ENCODE assay signal across 9 mouse cellular contexts in the genomic region with DNA sequence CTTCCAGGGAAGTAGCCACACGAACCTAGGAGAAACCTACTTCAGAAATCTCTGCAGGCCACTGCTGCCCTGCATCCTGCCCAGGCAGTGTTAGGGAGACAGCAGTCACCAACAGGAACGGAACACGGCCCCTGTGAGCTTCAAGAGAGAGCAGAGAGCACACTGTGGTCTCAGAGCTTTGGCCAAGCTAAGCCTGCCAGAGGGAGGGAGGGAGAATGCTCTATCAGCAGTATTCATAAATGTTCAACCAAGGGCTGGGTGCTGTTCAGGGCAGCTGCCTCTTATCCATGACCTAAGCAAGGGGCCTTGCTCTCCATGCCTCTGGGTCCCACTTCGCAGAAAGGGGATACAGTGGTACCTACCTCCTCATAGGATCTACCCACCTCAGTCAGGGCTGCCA. TPM values are rescaled to one million over a fixed set of nuclear protein-coding genes. Genes with fewer than 3 reads are reported as not detected.
A peak's percentile ranks its signal among the peaks of the same experiment; 100 is the strongest.
DNase-seq lines count a peak whose midpoint lies in the region; ATAC-seq and TF ChIP-seq lines count a peak whose summit lies in the region.
"Had no signal": no experiment of that assay in that cellular context is flagged by ENCODE, and none has a peak within 500 bp of the region (broad histone marks: within the 10 kb centered on the region; RNA-seq: fewer than 3 reads in every experiment).

No protein-coding gene starts in this region.

- peak; percentile 67 for DNase-seq in kidney, adult 2 months
- DNase-seq in kidney, postnatal 4 days: no peak
- no peak for DNase-seq in embryonic facial prominence, embryonic 14.5 days (ENCODE audit: low spot score)
- peak; percentile 75 for DNase-seq in kidney, adult 9 months
- no peak for DNase-seq in spleen, adult 12 weeks (ENCODE audit: low spot score)
- DNase-seq in urinary bladder, postnatal 4 days (ENCODE audit: low spot score in 2 of 2): no peak
- DNase-seq: heart, adult 2 months had no signal

- ATAC-seq in embryonic facial prominence, embryonic 14.5 days (ENCODE audit: low read depth): no peak
- no peak for ATAC-seq in midbrain, embryonic 15.5 days (replicated peaks)
- ATAC-seq: forebrain, embryonic 14.5 days had no signal

- no peaks in the 10 kb centered on the region for H3K27me3 ChIP-seq in kidney, adult 2 months (replicated peaks; ENCODE audit: control insufficient read depth, insufficient read depth, low read length)
- H3K27me3 ChIP-seq in embryonic facial prominence, embryonic 14.5 days (replicated peaks; ENCODE audit: control insufficient read depth, insufficient read depth, low read length): no peaks in the 10 kb centered on the region
- H3K27me3 ChIP-seq in midbrain, embryonic 15.5 days (replicated peaks): no peaks in the 10 kb centered on the region

- H3K9ac ChIP-seq in embryonic facial prominence, embryonic 14.5 days (ENCODE audit: low read depth, low read length): no peak overlapping the region
- no peak overlapping the region for H3K9ac ChIP-seq in midbrain, embryonic 15.5 days

- WGBS in kidney, adult 2 months: 62% methylated on average over 4 of the region's 4 CpGs
- WGBS in embryonic facial prominence, embryonic 14.5 days: 85% methylated on average over 4 of the region's 4 CpGs
- 88% methylated on average over 4 of the region's 4 CpGs for WGBS in midbrain, embryonic 15.5 days

- no peak overlapping the region for H3K4me2 ChIP-seq in embryonic facial prominence, embryonic 14.5 days (ENCODE audit: low read depth, low read length)
- no peak overlapping the region for H3K4me2 ChIP-seq in midbrain, embryonic 15.5 days

- no peaks in the 10 kb centered on the region for H3K36me3 ChIP-seq in kidney, adult 2 months (ENCODE audit: control insufficient read depth, insufficient read depth, low read length)
- no peaks in the 10 kb centered on the region for H3K36me3 ChIP-seq in embryonic facial prominence, embryonic 14.5 days (ENCODE audit: control insufficient read depth, insufficient read depth, low read length)
- H3K36me3 ChIP-seq in midbrain, embryonic 15.5 days (replicated peaks): no peaks in the 10 kb centered on the region

- no peak for TF ChIP-seq CTCF in kidney, adult 2 months (conservative IDR thresholded peaks at IDR 0.05; ENCODE audit: insufficient read depth, insufficient read length, low read depth, low read length)

- no peaks in the 10 kb centered on the region for H3K9me3 ChIP-seq in embryonic facial prominence, embryonic 14.5 days (ENCODE audit: control insufficient read depth, low read length)
- no peaks in the 10 kb centered on the region for H3K9me3 ChIP-seq in midbrain, embryonic 15.5 days

- no peak overlapping the region for H3K27ac ChIP-seq in kidney, adult 2 months (ENCODE audit: insufficient read depth, low read depth, low read length)
- peak overlapping the region; percentile 78; the same call in 1 of the 2 replicates for H3K27ac ChIP-seq in embryonic facial prominence, embryonic 14.5 days (replicated peaks; ENCODE audit: low read depth, low read length)
- H3K27ac ChIP-seq in midbrain, embryonic 15.5 days: 0 out of 2 replicates have a peak overlapping the region, but pooled peaks have one; percentile 1
- H3K27ac ChIP-seq: heart, adult 2 months had no signal

- no peak for TF ChIP-seq POLR2A in kidney, adult 2 months (IDR thresholded peaks at IDR 0.05; ENCODE audit: low read depth, low read length)

- H3K4me3 ChIP-seq in kidney, adult 2 months (ENCODE audit: insufficient read depth, low read depth, low read length): no peak overlapping the region
- no peak overlapping the region for H3K4me3 ChIP-seq in embryonic facial prominence, embryonic 14.5 days (ENCODE audit: low read depth, low read length)
- no peak overlapping the region for H3K4me3 ChIP-seq in midbrain, embryonic 15.5 days
- H3K4me3 ChIP-seq: heart, adult 2 months had no signal

- H3K4me1 ChIP-seq in kidney, adult 2 months (ENCODE audit: control insufficient read depth, insufficient read depth, low read length): peaks cover 5% of the 10 kb centered on the region
- peaks cover 66% of the 10 kb centered on the region for H3K4me1 ChIP-seq in embryonic facial prominence, embryonic 14.5 days (ENCODE audit: control insufficient read depth, insufficient read depth, low read length)
- H3K4me1 ChIP-seq in midbrain, embryonic 15.5 days: peaks cover 84% of the 10 kb centered on the region

RNA-seq across cellular contexts. Expression of a gene that starts 51.7 kb away (rescaled TPM):
- polyA plus RNA-seq in kidney, adult 2 months (2012; rRNA removed): 18.9 and 20.9 TPM in 2 replicates
- polyA plus RNA-seq in embryonic facial prominence, embryonic 14.5 days (2014; fragmentation: Nextera tagmentation; extraction: Ambion mirVana): 31.2 and 34.5 TPM in 2 replicates
- 20.1 and 22.6 TPM in 2 replicates for polyA plus RNA-seq in midbrain, embryonic 15.5 days (2015; fragmentation: Nextera tagmentation; extraction: Ambion mirVana)

Comparison
In these comparisons a context has a peak if more than half of its experiments do, and no peak if none do; other contexts are left out.
1. DNase-seq: peak in kidney, adult 2 months (single experiment) and kidney, adult 9 months (single experiment); none in kidney, postnatal 4 days (0 of 2), embryonic facial prominence, embryonic 14.5 days (single experiment), spleen, adult 12 weeks (single experiment) and urinary bladder, postnatal 4 days (0 of 2).